Mouse (Mus musculus) forebrain, embryonic 11.5 days (tissue): ENCODE results near the gene Lipo4. TPM values are rescaled to one million over a fixed set of nuclear protein-coding genes. Genes with fewer than 3 reads are reported as not detected.
"Not testable (repeated sequence)": the region's sequence is repeated elsewhere in the genome, so short reads cannot be mapped to it uniquely, and the experiment has no call there.

ENCODE experiments used
- ATAC-seq: fragments of 200-750 bp; cut with Nextera tagmentation; replicated peaks from 2 replicates; pipeline ENCODE4 v1.8.0; 2017; ENCODE audit warnings: moderate TSS enrichment; ENCODE audit not compliant: low FRiP score
- DNase-seq: peaks from one replicate; pipeline ENCODE4 v3.0.0-alpha.2; 2017; ENCODE audit warnings: low spot score
- H3K27ac ChIP-seq: fragments of 300-500 bp; sonication (generic); 2 replicates; pipeline ENCODE4 v1.5.1; 2014; ENCODE audit warnings: low read depth, low read length
- H3K27me3 ChIP-seq: fragments of 300-500 bp; sonication (generic); 2 replicates; pipeline ENCODE4 v1.6.1; 2014; ENCODE audit warnings: mild to moderate bottlenecking, low read length, mixed read lengths; ENCODE audit not compliant: control insufficient read depth, insufficient read depth
- H3K36me3 ChIP-seq: fragments of 300-500 bp; sonication (generic); 2 replicates; pipeline ENCODE4 v1.6.1; 2014; ENCODE audit warnings: mild to moderate bottlenecking, low read length, moderate library complexity, mixed read lengths; ENCODE audit not compliant: control insufficient read depth, insufficient read depth
- H3K4me1 ChIP-seq: fragments of 300-500 bp; sonication (generic); replicated peaks from 2 replicates; pipeline ENCODE4 v1.6.1; 2014; ENCODE audit warnings: low read length, mixed read lengths; ENCODE audit not compliant: control insufficient read depth, insufficient read depth
- H3K4me2 ChIP-seq: fragments of 300-500 bp; sonication (generic); 2 replicates; pipeline ENCODE4 v1.6.1; 2014; ENCODE audit warnings: low read depth, mild to moderate bottlenecking, low read length, moderate library complexity, mixed read lengths; ENCODE audit not compliant: severe bottlenecking
- H3K4me3 ChIP-seq: fragments of 300-500 bp; sonication (generic); 2 replicates; pipeline ENCODE4 v1.5.1; 2014; ENCODE audit warnings: low read depth, low read length
- H3K9ac ChIP-seq: fragments of 300-500 bp; sonication (generic); 2 replicates; pipeline ENCODE4 v1.6.1; 2014; ENCODE audit warnings: low read length
- H3K9me3 ChIP-seq: fragments of 300-500 bp; sonication (generic); 2 replicates; pipeline ENCODE4 v1.6.1; 2016; ENCODE audit warnings: low read length, mixed read lengths; ENCODE audit not compliant: control insufficient read depth
- WGBS: fragments of 180-500 bp; shearing (Covaris S2); extraction: QIAGEN DNeasy Blood & Tissue Kit; methylation state at CpG from one replicate; pipeline ENCODE4 v1.1.7; 2014; 5-methylcytosine and 5-hydroxymethylcytosine counted together
- polyA plus RNA-seq: library from polyadenylated mRNA; unstranded; fragments of >200 nt; fragmentation: Nextera tagmentation; extraction: Ambion mirVana; gene quantifications from 2 replicates; pipeline ENCODE4 v1.2.1, GENCODE M21; 2014

Lipo4 gene
- not detected in 2 replicates for polyA plus RNA-seq

DNA sequence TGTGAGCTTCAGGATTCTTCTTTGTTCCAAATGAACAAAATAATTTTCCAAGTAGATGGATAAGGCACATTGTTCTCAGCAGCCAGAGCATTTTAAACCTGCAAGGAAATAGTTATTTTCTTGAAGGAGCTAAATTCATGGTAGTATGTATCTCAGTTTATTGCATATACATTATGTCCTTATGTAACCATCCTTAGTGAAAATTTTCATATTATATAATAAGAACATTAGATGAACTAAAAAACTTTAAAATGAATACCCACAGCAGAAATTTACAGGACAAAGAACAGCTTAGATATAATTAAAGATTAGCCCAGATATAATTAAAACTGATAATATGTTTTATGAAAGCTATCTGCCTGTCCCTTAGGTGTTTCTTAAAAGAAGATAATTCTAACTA lies at the start of gene Lipo4:
Gene Lipo4, minus strand, starts transcription at position 101 of the 400 bp plus-strand sequence.
- no peak within 1 kb of the TSS for H3K4me2 ChIP-seq
- DNase-seq (no peak), ATAC-seq (no peak)
- H3K4me3 ChIP-seq, result no peak within 1 kb of the TSS
- no peaks in the 10 kb centered on the region for H3K27me3 ChIP-seq
- no peaks in the 10 kb centered on the region for H3K36me3 ChIP-seq
- no peak within 1 kb of the TSS for H3K9ac ChIP-seq
- no peak within 1 kb of the TSS for H3K27ac ChIP-seq
- no peaks in the 10 kb centered on the region for H3K9me3 ChIP-seq
- no peaks in the 10 kb centered on the region for H3K4me1 ChIP-seq

DNA sequence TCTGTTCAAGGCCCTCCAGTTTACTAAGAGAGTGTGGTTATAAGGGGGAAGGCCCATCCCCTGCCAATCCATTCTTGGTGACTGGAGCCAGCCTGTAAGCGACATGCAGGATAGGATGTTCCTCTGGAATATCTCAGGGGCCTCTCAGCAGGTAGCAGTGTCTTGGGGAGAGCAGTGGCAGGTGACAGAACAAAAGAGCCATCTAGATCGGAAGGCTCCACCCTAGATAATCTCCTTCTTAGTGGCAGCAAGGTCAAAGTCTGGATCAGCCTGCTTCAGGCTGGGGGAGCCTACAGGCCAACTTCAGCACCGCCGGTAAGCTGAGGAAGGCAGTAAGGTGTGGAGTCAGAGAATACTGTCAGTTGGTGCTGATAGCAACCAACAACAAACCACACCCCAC lies 61.2 kb downstream of the Lipo4 start:
- WGBS, result 34% methylated on average over 4 of the region's 4 CpGs
- H3K9me3 ChIP-seq, H3K27me3 ChIP-seq, H3K36me3 ChIP-seq, H3K4me2 ChIP-seq, ATAC-seq, H3K4me1 ChIP-seq, H3K27ac ChIP-seq, H3K9ac ChIP-seq, H3K4me3 ChIP-seq, DNase-seq: not testable (repeated sequence)

DNA sequence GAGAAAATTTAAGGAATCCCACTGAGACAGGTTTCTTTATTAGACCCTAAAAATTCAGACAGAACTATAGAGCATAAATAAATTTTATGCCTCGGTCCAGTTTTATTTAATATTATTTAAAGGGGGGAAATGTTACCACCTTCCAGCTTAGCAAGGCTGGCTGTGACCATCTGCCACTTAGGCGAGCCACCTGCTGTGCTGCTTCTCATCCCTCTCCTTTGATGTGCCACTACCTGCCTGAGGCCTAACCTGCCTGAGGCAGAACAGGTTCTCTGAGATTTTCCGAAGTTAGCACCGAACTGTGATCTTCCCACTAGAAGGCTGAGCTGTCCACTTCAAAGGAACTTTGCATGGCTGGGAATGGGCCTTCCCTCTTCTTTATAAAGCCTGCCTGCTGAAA lies 63.9 kb downstream of the Lipo4 start:
- Histone ChIP-seq H3K27me3 (no peaks in the 10 kb centered on the region), H3K4me1 (no peaks in the 10 kb centered on the region), H3K36me3 (no peaks in the 10 kb centered on the region), H3K4me2 (no peak overlapping the region), H3K27ac (no peak overlapping the region), H3K9me3 (no peaks in the 10 kb centered on the region; the same call in 1 of the 2 replicates), H3K4me3 (no peak overlapping the region), H3K9ac (no peak overlapping the region)
- ATAC-seq (no peak), DNase-seq (no peak)
- 68% methylated on average over 4 of the region's 4 CpGs for WGBS

Other genes with a start within 250 kb of the Lipo4 start
- 6.0 and 6.5 TPM in 2 replicates for gene Rnls, start 125.5 kb downstream of the Lipo4 start, polyA plus RNA-seq
- gene Gm8978, start 107.5 kb upstream of the Lipo4 start, polyA plus RNA-seq, result not detected in 2 replicates
- gene Lipo2, start 233.6 kb upstream of the Lipo4 start, polyA plus RNA-seq, result 0.61 TPM in 1 of 2 replicates, not detected in the other
- gene Lipo3, start 244.2 kb upstream of the Lipo4 start, polyA plus RNA-seq, result 9.9 and 10.7 TPM in 2 replicates